Mouse (Mus musculus) ES-Bruce4 (cell line): ENCODE data around the gene Prkg1.

Source experiments
- CTCF ChIP-seq: IDR thresholded peaks from one replicate; pipeline ENCODE4 v1.8.1; 2011; ENCODE audit warnings: low read depth, low read length
- EP300 ChIP-seq: IDR thresholded peaks from 2 replicates; pipeline ENCODE4 v1.6.1; 2011; ENCODE audit warnings: low read depth, low read length; ENCODE audit not compliant: insufficient read depth
- POLR2A ChIP-seq: IDR thresholded peaks from one replicate; pipeline ENCODE4 v1.8.1; 2011; ENCODE audit warnings: low read length; ENCODE audit not compliant: insufficient read depth

GRCm38 (mm10) chr19:31489606-31490005 lies 275.2 kb downstream of the Prkg1 start:
- TF ChIP-seq CTCF (no peak), POLR2A (no peak), EP300 (no peak)
